Mouse (Mus musculus) cerebellum, adult 2 months (tissue): Measurements from ENCODE around the gene Asz1.

Experiments
- CTCF ChIP-seq: fragments of 200-500 bp; IDR thresholded peaks from 2 replicates; pipeline ENCODE4 v1.5.1; 2011; ENCODE audit warnings: low read depth, mild to moderate bottlenecking, control low read depth, low read length, moderate library complexity, borderline replicate concordance; ENCODE audit not compliant: insufficient read depth
- POLR2A ChIP-seq: fragments of 200-500 bp; IDR thresholded peaks from 2 replicates; pipeline ENCODE4 v1.6.1; 2011; ENCODE audit warnings: low read length, control low read depth, borderline replicate concordance; ENCODE audit not compliant: insufficient read depth

- TF ChIP-seq POLR2A (no peak), CTCF (no peak)
Observed at GRCm38 (mm10) chr6:18007356-18007755, 101.5 kb downstream of the Asz1 start.
